Mouse (Mus musculus) heart, adult 2 months (tissue): ENCODE measurements around the gene Tcp1.

Experiments used
- CTCF ChIP-seq: fragments of 200-600 bp; IDR thresholded peaks from 2 replicates; pipeline ENCODE4 v1.8.1; 2022; ENCODE audit warnings: antibody characterized with exemption, mild to moderate bottlenecking, moderate library complexity
- POLR2A ChIP-seq: fragments of 200-500 bp; IDR thresholded peaks from 2 replicates; pipeline ENCODE4 v1.6.1; 2011; ENCODE audit warnings: mild to moderate bottlenecking, low read depth, low read length, control low read depth; ENCODE audit not compliant: insufficient read depth

DNA sequence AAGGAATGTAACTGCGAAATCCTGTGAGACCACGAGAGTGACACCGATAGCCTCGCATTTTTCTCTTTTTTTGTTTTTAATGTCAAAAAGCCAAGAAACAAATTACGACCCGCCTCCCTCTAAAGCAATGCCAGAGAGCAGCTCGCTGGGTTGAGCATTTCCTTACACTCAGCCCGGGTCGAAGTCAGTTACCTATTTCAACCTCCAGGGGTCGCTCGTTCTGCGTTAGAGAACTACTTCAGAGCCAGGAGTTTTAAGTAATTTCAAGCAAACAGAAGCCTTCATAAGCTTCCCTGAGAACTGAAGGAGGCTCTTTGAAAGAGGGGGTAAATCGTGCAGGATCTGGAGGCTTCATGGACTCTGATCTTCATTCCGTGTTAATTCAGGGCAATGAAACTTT is 35.3 kb upstream of the Tcp1 start:
- TF ChIP-seq POLR2A (no peak), CTCF (peak; percentile 90)
